Mouse (Mus musculus) frontal cortex, postnatal 25 days (tissue): ENCODE results near the gene Ddx58.

Source experiments
- DNase-seq, 2 experiments: peaks; one replicate each; pipeline ENCODE4 v3.0.0; 2022; ENCODE audit warnings: low spot score in 2 of 2

Ddx58 gene

DNA sequence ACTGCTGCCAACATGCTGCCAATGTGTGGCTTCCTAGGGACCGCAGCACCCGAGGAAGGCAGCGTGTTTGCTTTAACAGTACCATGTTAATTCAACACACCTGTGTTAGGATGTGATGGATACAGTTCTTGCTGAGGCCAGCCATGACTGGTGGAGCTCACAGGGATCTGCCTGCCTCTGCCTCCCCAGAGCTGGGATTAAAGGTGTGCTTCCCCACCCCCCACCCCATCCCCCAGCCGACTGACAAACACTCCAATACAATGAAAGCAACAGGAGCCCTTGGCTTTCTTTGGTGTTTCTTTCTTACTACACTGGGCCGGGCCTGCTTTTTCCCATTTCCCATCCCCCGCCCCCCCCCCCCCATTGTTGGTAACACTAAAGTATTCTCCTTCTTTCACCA is 5.4 kb downstream of the Ddx58 start:
- DNase-seq = no peak

DNA sequence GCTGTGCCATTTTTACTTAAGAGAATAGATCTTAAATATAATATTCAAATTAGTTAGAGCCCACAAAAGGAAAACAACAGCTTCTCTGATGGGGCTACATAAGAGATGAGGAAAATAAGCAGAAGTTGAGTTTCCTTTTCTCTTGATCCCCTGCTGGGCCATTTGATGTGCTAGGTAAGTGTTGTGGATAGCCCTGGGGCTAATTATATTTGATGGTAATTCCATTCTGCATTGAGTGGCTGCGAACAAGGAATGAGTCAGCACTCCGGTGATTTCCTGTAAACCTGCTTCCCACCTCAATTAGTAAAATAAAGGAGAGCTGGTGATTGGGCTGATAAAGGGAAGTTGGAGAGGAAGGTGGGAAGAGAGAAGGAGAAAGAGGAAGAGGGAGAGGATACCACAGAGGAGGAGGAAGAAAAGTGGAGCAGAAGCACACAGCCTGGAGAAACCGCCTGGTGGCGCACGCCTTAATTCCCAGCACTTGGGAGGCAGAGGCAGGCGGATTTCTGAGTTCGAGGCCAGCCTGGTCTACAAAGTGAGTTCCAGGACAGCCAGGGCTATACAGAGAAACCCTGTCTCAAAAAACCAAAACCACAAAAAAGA is 6.5 kb downstream of the Ddx58 start:
- DNase-seq = no peak

DNA sequence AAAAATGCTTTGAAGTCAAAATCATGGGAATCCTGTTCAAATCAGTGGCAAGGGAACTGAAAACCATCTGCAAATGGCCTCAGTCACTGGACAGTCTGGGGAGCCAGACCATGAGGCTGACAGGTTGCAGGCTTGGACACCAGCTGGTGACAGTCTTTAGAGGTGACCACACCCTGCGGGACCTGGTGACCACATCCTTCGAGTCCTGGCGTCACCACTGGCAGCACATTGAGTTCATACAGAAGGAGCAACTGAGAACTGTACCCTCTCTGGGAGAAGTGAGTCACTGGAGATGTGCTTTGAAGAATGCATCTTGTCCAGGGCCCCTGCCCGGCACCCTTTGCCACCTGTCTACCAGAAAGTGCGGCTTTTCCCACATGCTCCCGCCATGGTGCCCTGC is 9.9 kb downstream of the Ddx58 start:
- DNase-seq = no peak

DNA sequence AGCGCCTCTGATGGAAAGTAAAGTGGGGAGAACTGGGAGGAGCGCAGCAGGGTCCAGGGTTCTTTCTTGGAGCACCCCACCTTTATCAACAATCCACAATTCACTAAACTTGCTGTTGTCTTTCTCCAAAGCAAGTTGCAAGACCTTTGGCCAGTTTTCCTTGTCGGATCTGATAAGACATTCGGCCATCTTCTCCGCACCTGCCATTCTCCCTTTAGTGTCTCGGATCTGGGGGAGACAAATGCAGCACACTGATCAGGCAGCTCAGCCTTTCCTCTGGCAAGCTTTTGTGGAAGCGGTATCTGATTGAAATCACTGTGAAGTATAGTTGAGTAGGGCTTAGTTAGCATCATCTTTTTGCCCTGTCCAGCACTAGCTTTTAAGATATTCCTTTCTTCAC is 11.7 kb downstream of the Ddx58 start:
- no peak for DNase-seq

DNA sequence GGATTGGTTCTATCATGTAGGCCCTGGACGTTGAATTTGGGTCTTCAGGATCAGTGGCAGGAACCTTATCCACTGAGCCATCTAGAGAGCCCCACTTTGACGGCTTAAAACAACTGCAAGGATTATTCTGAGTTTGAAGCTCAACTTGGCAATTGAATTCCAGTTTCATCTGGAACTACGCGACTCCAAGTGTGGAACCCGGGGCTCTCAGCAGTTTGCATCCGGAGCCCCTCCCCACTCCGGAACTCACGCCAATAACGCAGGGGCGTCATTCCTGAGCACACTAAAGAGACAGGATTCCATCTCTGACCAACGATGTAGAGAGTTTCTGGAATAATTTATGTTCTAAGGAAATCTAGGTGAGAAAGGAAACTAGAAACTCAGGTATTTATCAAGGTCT is 12.5 kb downstream of the Ddx58 start:
- no peak for DNase-seq

DNA sequence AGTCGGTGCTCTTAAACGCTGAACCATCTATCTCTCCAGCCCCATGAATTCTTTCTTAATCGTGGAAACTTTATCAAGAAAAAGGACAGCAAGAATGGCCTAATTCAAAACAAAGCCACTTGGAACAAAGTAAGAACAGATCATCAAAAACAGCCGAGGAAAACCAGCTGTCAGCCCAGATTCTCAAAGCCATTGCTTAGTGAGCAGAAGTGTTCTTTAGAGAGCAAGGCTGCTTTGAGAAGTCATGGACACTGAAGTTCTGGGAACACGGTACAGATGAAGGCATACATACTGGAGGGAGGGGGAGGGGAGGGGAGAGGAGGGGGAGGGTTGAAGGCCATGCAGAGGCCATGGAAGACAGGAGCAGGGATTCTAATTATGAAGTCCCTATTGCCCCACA is 13.5 kb downstream of the Ddx58 start:
- no peak for DNase-seq

DNA sequence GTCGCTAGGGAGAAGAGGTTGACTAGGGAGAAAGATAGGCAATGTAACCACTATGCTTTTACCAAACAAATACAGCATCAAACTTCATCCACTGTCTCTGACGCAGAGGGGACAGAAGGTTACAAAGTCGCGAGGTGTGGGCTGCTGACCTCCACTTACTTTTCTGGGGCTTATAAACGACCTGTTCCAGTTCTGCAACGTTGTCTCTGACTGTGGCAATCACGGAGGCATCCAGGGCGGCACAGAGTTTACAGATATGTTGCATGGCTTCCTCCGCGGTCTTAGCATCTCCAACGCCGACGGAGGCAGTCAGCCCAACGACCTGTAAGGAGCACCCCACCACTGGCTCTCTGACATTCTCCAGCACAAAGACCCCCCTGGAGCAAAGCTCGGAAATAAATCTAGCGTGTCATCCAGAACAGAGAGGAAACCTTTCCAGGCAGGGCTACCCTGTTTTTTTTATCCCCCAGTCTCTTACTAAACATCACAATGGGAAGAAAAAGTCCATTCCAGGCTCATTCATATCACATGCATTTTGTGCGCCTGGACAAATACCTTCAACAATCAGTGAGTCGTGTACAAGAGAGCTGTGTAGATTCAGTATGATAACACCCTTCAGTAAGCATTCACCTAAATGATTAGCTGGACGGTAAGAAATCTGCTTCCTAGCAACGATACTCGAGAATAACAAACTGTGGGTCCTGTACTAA is 17.6 kb downstream of the Ddx58 start:
- DNase-seq = no peak

DNA sequence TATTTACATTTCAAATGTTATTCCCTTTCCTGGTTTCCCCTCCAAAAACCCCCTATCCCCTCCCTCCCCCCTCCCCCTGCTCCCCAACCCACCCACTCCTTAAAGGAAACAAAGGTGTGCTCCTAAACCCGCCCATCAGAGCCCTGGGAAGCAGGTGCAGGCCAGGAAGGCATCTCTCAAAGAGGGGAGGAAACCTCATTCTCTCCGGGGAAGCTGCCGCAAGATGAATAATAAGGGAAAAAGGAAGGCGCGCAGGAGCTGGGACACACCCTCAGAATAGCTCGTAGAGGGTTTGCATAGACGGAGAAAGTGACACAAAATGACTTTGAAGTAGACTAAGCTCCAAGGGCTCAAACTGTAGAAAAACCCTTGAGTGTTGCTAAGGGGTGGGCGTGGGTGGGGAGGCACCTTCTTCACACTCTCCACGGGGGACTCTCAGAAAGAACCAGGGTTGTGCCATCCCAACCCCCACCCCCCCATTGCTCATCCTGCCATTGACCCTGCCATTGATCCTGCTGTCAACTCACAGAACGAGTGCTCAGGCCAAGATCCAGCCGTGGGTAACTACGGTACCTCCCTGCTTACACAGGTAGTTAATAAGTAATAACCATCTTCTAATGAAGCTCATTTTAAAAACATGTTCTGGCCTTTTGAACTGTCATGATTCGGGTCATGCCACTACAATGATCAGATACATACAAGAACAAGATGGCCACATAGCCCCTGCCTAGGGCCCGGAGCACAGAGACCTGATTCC is 18.4 kb downstream of the Ddx58 start:
- DNase-seq = no peak

DNA sequence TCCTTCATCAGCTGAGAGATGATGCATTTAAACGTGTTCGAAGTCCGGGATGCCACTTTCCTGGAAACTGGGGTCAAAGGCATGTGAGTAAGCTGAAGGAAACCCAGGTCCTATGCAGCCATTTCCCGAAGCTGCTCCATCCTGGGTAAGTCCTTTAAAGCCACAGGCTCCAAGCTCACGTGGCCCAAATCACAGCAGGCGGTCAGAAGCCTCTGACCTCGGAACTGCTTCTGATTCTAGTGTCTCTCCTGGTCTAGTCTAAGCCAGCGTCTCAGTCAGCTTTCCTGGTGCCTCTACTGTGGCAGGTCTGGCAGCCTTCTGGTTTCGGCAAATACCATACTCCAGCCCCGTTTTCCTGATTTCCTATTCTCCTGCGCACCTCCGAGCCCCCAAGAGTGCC is 19.2 kb downstream of the Ddx58 start:
- no peak for DNase-seq

DNA sequence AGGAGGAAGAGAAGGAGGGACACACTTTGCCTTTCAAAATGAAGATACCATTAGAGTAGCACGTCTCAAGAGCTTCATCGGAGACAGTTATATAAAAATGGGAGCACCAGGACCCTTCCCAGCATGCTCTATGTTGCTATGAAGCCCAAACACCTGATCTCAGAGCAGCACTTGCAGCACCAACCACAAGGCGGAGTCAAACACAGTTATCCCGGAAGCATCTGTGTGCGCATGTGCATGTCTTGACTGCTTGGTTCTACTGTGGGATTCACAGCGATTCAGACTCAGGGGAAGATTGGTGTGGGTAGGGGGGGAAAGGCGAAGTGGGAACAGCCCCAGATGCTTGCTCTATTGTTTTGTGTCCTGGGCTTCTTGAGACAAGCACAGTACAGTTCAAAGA is 21.2 kb downstream of the Ddx58 start:
- DNase-seq = no peak

DNA sequence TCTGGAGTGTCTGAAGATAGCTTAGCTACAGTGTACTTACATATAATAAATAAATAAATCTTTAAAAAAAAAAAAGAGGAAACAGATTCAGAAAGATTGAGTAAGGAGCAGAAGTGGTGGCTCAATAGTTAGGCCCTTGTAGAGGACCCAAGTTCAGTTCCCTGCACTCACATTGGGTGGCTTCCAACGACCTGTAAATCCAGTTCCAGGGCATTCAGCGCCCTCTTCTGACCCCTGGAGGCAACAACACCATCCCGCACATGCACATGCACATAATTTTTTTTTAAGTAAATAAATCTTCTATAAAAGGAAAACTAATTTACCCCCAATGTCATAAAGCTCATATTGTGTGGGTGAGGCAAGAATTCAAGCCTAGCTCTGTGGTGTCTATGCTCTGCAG is 21.7 kb downstream of the Ddx58 start:
- no peak for DNase-seq

DNA sequence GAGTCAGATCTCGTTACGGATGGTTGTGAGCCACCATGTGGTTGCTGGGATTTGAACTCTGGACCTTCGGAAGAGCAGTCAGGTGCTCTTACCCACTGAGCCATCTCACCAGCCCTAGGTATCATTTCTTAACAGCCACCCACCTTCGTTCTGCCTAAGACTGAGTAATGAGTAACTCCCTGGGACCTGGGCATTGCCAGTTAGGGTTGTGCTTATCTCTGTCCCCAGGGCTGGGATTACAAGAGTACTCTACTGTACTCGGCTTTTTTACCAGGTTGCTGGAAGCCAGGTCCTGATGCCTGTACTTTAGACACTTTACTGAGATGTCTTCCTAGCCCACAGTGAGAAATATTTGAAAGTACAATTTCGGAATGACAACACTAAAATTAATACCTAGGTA is 27.5 kb downstream of the Ddx58 start:
- DNase-seq = no peak

DNA sequence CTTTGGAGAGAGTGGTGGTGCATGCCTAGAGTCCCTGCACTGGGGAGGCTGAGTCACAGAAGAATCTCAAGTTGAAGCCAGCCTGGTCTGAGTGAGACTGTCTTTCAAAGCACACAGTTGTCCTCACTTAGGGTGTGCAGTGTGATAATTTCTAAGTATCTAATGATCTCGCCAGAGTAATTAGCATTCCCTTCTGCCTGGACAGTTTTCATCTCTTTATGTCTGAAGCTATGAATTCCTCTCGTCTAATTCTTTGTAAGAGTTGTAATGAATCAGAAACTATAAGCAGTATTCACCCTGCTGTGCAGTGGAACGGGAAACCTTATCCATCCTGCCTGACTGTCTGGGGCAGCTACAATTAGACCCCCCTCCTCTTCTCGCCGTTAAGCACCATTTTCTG is 31.9 kb downstream of the Ddx58 start:
- DNase-seq = no peak

DNA sequence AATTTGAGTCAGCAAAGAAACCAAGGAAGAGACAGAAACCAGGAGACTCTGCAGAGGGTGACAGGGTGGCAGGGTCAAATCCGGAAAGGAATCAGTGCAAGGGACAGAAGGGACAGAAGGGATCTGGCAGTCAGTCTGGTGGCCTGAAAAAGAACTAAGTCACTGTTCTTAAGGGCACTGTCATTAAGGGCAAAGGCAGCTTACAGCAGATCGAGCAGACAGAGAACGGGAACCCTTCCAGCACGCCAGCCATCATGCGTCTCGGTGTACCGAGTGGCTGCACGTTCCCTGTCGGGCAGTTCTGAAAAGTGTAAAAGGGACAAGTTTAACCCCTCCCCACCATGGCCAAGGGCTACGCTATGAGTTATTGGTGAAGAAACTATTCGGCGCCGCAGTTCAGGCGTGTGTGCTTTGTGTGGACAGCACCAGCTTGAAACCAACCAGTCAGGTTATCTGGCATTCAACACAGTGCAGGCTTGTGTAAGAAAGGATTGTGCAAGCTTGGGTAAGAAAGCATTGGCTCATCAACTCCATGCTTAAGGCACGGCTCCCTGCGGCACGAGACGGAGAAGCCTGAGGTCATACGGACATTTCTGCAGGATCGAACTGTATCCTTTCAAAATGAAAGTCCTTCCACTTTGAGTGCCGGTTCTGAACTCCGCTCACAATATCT is 34.3 kb downstream of the Ddx58 start:
- DNase-seq = no peak

DNA sequence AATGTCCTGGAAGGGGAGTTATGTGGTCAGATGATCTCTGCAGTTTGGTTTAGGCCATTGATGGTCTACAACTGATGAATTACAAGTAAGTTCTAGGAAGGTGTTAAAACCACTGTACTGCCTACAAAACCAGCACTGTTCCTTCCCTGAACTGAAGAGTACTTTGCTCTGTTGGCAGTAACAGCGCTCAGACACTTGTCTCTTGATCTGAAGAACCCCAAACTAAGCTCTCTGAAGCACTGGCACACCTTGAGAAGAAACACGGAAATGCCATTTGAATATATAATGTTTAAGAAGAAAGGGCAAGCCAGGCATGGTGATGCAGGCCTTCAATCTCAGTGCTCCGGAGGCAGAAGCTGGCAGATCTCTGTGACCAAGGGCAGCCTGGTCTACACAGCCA is 35.3 kb downstream of the Ddx58 start:
- no peak for DNase-seq

DNA sequence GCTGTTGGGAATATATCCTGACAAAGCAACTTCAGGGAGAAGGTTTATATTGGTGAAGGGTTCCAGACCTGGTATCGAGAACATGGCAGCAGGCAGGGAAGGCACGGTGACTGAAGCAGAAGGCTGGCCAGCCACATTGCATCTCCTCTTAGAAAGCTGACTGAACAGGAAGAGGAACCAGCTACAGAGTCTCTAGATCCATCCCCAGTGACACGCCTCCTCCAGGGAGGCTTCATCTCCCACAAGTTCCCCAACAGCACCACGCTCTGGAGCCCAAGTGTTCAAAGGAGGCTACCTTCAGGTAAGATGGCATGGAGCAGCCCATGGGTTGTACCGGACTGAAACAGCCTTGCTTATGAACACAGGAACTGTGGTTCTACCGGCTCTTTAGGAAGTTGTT is 37.4 kb downstream of the Ddx58 start:
- DNase-seq = no peak

DNA sequence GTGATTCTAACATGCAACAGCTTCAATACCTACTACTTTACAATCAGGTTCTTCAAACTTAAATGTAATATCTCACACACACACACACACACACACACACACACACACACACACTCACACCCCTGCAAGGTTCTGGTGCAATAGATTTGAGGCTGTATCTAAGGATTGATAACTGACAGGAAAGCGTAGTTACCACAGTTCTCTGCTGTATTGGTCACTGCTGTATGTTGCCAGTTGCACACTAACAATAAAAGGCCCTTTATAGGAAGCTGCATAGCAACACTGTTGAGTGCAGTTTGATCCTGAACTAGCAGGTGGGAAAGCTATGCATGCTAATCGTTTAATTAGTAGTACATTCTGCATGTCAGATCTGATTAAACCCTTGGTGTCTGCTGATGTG is 44.3 kb downstream of the Ddx58 start:
- no peak for DNase-seq

DNA sequence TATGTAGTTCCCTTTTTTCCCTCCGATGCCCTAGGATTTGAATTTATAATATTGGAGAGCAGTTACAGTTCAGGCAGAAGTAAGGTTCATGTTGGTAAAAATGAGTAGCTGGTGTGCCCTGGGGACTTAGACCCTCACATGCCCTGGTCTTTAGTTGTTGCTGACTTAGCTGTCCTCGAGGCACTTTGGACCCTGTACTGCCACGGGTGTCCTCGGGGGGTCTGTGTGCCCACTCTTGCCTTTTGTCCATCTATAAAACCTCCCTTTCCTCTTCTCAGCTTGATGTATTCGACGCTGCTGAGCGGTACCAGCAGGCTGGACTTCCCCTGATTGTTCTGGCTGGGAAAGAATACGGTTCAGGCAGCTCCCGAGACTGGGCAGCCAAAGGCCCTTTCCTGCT is 46.2 kb downstream of the Ddx58 start:
- no peak for DNase-seq

DNA sequence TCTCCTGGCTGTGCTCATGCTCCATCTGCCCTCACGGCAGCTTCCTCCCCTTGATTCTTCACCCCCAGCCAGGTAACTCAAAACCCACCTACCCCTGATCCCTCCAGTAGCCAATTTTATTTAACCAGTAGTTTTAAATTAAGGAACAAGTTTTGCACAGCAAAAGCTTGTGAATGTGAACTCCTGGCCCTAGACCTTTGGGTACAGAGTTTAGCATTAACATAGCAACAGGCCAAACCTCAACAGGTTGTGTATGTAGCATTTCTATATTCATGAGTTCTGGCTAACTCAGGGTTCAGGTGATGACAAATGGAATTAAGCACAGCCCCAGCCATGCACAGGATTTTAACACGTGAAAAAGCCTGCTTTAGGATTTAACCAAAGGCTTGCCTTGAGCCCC is 47.4 kb downstream of the Ddx58 start:
- no peak for DNase-seq

DNA sequence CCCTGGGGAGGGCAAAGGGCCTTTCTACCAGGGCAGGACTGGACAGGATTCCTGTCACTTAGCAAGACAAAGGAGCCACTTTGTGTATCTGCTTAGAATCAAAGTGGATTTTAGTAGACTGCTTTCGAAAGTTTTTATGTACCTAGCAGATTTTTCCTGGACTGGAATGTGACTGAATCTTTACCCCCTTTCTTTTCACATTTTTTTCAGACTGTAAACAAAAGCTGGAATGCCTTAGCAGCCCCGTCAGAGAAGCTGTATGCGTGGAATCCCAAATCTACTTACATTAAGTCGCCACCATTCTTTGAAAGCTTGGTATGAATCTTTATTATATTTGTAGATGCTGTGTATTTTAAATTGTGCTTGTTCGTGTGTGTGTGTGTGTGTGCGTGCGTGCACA is 51.7 kb downstream of the Ddx58 start:
- no peak for DNase-seq

DNA sequence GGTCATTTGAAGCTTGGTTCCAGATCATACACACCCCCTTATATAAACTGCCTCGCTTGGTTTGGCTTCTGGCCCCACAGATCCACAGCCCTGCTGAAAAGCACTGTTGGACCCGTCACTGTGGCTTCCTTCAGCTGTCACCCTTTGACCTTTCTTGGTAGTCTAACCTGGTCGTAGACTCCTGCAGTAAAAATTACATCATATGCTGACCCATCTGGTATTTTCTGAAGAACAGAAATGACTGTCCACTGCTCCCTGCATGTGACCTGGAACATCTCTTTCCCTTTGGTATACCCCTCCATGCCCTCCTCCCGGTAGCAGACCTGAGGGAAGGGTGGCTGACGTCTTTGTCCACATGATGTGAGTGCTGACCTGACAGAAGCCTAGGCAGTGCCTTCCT is 55.2 kb downstream of the Ddx58 start:
- no peak for DNase-seq

DNA sequence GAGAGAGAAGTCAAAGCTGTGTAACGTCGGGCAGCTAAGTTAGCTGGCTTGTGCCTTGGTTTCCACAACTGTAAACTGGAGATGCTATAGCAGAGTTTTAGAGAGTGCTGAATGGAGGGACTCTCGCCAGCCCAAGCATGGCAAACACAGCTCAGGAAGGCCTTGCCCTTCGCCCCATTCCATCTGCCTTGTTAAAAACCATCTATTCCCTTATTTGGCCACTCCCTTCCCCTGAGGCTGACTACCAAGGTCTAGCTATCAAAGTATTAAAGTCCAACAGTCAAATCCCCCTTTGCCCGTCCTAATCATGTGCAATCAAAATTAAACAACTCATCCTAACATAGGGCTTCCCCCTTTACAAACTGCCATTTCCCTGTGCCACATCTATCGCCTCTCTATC is 55.8 kb downstream of the Ddx58 start:
- DNase-seq = no peak
